Mouse (Mus musculus): Measurements from ENCODE around the gene Zic5.

The Zic5 gene

DNA sequence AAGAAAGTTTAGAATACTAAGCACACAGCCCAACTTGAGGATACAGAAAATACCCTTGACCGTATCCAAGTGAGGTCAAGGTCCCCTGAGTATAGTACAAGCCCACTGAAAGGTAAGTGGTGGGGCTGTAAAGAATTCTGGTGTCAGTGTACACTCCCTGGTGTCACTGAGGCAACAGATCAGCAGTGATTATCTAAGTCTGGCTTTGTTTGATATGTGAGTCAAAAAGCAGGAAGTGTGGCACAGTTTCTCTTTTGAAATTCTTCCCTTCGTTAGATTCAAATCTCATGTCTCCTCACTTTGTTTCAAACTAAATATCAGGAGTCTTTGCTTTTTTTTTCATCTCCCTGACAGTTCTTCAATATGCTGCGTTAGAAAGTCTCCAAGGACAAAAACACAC lies 32.9 kb downstream of the Zic5 start:
- no peak for DNase-seq (ENCODE audit: low spot score in 2 of 2)

DNA sequence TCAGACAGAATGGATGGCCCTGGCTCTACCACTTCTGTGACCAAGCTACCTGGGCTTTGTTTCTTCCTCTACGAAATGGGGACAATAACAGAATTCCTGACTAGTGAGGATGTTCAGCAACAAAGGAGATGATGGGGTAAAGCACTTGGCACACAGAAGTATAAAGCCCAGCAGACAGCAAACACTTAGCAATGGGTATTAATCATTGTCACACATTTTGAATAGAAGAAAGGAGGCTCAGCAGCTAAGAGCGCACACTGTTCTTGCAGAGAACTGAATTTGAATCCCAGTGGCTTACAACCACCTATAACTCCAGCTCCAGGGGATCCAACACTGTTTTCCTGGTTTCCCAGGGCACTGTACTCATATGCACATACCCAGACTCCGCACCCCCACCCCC lies 37.8 kb downstream of the Zic5 start:
- no peak for DNase-seq (ENCODE audit: low spot score in 2 of 2)

DNA sequence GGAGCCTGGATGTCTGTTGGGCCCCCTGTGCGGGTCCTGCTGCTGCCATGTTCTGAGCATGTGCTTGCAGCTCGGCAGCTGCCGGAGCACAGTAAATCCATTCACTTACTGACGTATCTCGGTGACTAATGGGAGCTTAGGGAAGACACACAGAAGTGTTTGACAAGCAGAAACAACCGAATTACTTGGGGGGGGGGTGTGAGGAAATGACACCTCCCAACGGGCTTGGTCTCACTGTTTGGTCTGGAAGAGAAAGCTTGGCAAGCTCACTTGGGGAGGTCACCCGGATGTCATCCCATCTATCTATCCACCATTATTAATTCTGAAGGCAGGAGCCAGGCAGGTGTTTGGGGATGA lies 38.3 kb downstream of the Zic5 start:
- no peak for DNase-seq (ENCODE audit: low spot score in 2 of 2)

DNA sequence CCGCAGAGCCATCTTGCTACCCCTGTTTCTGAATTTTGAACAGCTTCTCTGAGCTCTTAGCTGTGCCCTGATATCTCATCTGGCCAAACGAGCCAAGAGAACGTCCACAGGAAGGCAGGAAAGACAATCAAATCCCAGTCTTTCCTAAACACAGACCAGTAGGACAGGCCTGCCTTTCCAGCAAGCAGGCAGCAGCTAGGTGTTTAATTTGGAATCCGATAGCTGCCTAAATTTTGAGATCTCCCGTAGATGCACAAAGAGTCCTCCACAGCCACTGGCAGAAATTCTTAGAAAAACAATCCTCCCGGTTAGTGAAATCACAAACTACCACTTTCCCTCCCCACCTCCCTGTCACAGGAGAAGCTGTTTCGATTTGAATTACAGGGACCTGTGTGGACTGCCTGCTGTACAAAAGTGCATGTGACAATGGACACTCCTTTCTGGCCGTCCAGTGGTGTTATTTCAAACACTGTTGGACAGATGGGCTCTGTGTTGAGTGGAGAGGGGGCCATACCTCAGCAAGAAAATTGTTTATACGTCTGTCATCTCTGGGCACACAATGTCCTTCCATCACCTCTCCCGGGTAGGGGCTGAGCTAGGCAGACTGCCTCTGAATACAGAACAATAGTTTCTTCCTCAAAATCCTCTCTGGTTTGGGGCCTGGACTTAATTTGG lies 38.8 kb downstream of the Zic5 start:
- no peak for DNase-seq (ENCODE audit: low spot score in 2 of 2)

DNA sequence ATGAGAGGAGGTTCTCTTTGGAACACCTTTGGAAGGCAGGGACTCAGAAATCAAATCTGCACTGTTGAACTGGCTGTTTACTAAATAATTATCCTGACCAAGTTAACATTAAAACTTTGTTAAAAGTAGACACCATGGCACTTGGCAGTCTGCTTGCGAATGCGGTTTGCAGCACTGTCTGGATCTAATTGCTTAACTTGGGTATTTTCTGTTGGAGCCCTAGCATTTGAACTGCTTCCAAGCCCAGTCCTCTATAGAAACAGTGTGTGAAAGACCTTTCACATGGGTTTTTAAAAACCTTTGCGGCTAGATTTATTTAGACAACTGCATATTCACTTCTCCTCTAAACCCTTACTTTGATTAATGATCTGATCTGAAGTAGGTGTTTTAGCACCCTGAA lies 41.0 kb downstream of the Zic5 start:
- no peak for DNase-seq (ENCODE audit: low spot score in 2 of 2)

DNA sequence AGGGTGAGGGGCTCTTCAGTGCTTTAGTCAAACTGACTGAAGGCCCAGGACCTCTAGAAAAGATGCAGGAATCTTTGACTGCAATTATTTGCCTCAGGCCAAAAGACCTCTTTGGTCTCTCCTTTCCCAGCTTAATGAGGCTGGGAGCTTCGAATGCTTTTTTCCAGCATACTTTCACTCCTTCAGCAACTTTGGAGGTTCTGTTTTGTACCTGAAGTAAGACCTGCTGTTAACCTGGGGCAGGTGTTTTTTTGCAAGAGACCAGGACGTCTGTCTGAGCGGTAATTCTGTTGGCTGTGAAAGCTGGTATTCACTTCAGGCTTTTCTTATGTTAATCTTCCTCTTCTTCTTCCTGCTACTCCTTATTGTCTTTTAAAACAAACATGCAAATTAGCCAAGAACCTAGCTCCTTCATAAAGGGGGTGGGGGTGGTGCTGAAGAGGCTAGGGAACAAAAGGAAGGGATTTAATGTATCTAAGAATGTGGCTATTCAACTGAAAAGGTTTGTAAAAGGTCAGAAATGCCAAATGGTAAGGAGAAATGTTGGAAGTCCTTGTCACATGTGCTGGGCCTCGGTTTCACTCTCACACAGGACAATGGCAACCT lies 49.2 kb downstream of the Zic5 start:
- DNase-seq (ENCODE audit: low spot score in 2 of 2), result no peak

DNA sequence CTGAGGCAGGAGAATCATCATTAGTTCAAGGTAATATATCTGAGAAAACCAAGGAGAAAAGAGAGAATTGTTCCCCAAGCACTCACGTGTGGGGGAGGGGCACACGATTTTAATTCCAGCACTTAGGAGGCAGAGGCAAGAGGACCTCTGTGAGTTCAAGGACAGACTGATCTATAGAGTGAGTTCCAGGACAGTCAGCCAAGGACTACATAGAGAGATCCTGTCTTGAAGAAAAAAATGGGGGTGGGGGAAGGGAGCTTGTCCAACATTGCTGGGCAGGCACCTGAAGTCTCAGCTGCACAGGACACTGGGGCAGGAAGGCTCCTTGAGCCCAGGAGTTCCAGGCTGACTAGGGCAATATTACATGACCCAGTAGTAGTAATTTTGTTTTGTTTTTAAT lies 50.7 kb downstream of the Zic5 start:
- no peak for DNase-seq (ENCODE audit: low spot score in 2 of 2)

DNA sequence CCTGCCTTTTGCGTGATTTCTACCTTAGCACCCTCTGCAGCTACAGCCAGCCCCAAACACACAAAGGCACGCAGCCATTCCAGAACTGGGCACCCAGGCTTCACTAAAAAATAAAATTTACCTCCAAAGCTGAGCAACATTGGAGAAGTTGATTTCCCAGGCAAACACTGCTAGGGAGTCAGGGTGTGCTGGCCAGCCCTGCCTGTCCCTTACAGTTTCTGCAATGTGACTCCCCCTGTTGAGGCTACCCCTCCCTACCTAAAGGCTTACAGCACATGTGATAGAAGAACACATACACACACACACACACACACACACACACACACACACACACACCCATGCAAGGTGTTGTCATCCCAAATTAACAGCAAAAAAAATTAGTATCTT lies 51.9 kb downstream of the Zic5 start:
- no peak for DNase-seq (ENCODE audit: low spot score in 2 of 2)

DNA sequence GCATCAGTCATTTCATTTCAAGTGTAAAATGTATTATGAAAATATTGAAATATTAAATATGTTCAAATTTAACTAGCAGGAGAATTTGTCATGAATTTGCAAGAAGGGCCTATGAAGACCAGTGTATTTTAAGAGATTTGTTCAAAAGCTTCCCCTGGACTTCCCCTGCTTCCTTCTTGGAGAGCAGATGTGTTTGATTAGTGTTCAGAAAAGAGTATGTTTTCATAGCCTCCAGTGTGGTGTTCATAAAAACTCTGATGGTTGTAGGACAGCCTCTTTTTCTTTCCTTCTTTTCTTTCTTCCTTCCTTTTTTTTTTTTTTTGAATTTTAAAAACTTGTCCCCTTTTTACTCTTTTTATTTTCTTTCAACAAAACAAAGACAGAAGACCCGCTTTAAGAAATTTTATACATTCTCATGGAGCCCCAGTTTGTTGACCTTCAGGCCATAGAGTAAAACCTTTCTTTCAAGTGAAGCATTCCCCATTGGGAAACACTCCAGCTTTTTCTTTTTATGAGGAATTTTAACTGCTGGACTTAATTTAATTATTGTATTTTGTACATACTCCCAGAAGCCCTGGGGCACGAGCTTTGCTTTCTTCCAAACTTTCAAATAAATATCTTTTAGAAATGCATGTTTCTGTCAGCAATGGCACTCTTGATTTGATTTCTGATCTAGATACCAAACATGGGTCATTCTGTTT lies 52.5 kb downstream of the Zic5 start:
- DNase-seq (ENCODE audit: low spot score in 2 of 2), result no peak

All from frontal cortex, postnatal 10 days (tissue).